Mouse (Mus musculus): ENCODE measurements at regions not wholly inside any gene's neighbourhood (a gene's known extent, or its start where the extent isn't known, plus 50 kb on each side); places are given as distances from the start of the nearest gene placed in this dataset.

DNA sequence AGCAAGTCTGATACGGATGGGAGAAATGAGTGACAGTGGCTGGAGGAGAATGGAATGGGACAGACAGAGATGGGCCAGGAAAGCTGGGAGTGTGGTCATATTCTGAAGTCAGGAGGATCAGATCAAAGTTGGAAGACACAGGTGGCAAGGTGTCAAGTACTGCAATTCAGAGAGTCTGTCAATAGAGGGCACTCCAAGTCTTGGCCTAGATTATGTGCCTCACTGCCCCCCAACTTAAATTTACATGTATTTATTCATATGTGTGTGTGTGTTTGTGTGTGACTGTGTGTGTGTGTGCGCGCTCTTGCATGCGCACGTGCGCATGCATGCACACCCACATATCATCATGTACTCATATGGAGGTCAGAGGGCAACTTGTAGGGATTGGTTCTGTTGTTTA lies 79.6 kb upstream of the Cers4 start:
- TF ChIP-seq CTCF (IDR thresholded peaks at IDR 0.05; ENCODE audit: low read depth) (peak; percentile 65), EP300 (IDR thresholded peaks at IDR 0.05; ENCODE audit: low read depth) (no peak)

All from liver, postnatal 0 days (tissue).